Mouse (Mus musculus) mouse trophoblast stem cell (cell line): ENCODE measurements around the gene Mcrip2.

ENCODE experiments used
- in situ Hi-C, 2 experiments: fragments of 300-500 bp; cut with MseI, MboI; formaldehyde crosslinking; loops; 2 replicates in 1 of 2; 3 replicates in 1 of 2; pipeline ENCODE4 v1.15.1; 2025

Mcrip2 gene

GRCm38 (mm10) chr17:25834595-25835222, 33.9 kb downstream of the Mcrip2 start:
- in situ Hi-C loops: no loop called here

GRCm38 (mm10) chr17:25833961-25834594, 34.5 kb downstream of the Mcrip2 start:
- in situ Hi-C loops: no loop called here

GRCm38 (mm10) chr17:25833291-25833663, 35.3 kb downstream of the Mcrip2 start, which contains the start of gene Stub1:
Stub1 (minus strand) TSS chr17:25833404.
- in situ Hi-C loops: no loop called here

- in situ Hi-C loops: no loop called here
Observed at GRCm38 (mm10) chr17:25832436-25833290, 35.9 kb downstream of the Mcrip2 start.

GRCm38 (mm10) chr17:25831451-25832281, 36.9 kb downstream of the Mcrip2 start:
- in situ Hi-C loops: no loop called here

- in situ Hi-C loops: no loop called here
Observed at GRCm38 (mm10) chr17:25830806-25831431, 37.6 kb downstream of the Mcrip2 start.

- in situ Hi-C loops: no loop called here
Observed at GRCm38 (mm10) chr17:25830200-25830753, 38.3 kb downstream of the Mcrip2 start.

GRCm38 (mm10) chr17:25829558-25830017, 39.0 kb downstream of the Mcrip2 start:
- in situ Hi-C loops: no loop called here

- in situ Hi-C loops: no loop called here
Observed at GRCm38 (mm10) chr17:25828712-25829557, 39.6 kb downstream of the Mcrip2 start, which contains the start of gene Jmjd8. Jmjd8 (plus strand) TSS chr17:25828867.

- in situ Hi-C loops: no loop called here
Observed at GRCm38 (mm10) chr17:25828223-25828594, 40.4 kb downstream of the Mcrip2 start.

GRCm38 (mm10) chr17:25827546-25828222, 40.9 kb downstream of the Mcrip2 start:
- in situ Hi-C loops: no loop called here

- in situ Hi-C loops: no loop called here
Observed at GRCm38 (mm10) chr17:25827011-25827410, 41.6 kb downstream of the Mcrip2 start.

GRCm38 (mm10) chr17:25825984-25826570, 42.5 kb downstream of the Mcrip2 start:
- in situ Hi-C loops: no loop called here

GRCm38 (mm10) chr17:25825311-25825710, 43.3 kb downstream of the Mcrip2 start:
- in situ Hi-C loops: no loop called here

GRCm38 (mm10) chr17:25824362-25825142, 44.0 kb downstream of the Mcrip2 start:
- in situ Hi-C loops: no loop called here

- in situ Hi-C loops: no loop called here
Observed at GRCm38 (mm10) chr17:25823452-25823851, 45.1 kb downstream of the Mcrip2 start, which contains the start of gene Wdr24. Wdr24 (plus strand) TSS chr17:25823627.

- in situ Hi-C loops: no loop called here
Observed at GRCm38 (mm10) chr17:25818851-25819780, 49.4 kb downstream of the Mcrip2 start.
